Mouse (Mus musculus): ENCODE results near the gene Atf1. TPM values are rescaled to one million over a fixed set of nuclear protein-coding genes. Genes with fewer than 3 reads are reported as not detected.

Gene Atf1
- polyA plus RNA-seq, 1 experiment from 2014 or later: 35.8 TPM

GRCm38 (mm10) chr15:100216173-100216572 lies 11.4 kb upstream of the Atf1 start:
- no peak for ATAC-seq (ENCODE audit: insufficient number of reproducible peaks, low FRiP score)
- no peak overlapping the region for H3K27ac ChIP-seq (ENCODE audit: poor library complexity, severe bottlenecking)
- no peak overlapping the region for H3K4me2 ChIP-seq
- H3K4me1 ChIP-seq (replicated peaks): no peaks in the 10 kb centered on the region
- H3K9ac ChIP-seq: no peak overlapping the region
- no peaks in the 10 kb centered on the region for H3K9me3 ChIP-seq (replicated peaks)
- H3K36me3 ChIP-seq: peaks cover 66% of the 10 kb centered on the region
- no peaks in the 10 kb centered on the region for H3K27me3 ChIP-seq (replicated peaks)
- 89% methylated on average over 9 of the region's 9 CpGs for WGBS
- no peak overlapping the region for H3K4me3 ChIP-seq

- H3K27ac ChIP-seq (ENCODE audit: poor library complexity, severe bottlenecking): no peak overlapping the region
- H3K4me2 ChIP-seq: no peak overlapping the region
- no peak overlapping the region for H3K4me3 ChIP-seq
- ATAC-seq (ENCODE audit: insufficient number of reproducible peaks, low FRiP score): no peak
- H3K27me3 ChIP-seq (replicated peaks): no peaks in the 10 kb centered on the region
- no peaks in the 10 kb centered on the region for H3K4me1 ChIP-seq (replicated peaks)
- peaks cover 52% of the 10 kb centered on the region for H3K36me3 ChIP-seq
- peaks cover 8% of the 10 kb centered on the region for H3K9me3 ChIP-seq (replicated peaks)
- 86% methylated on average over 3 of the region's 3 CpGs for WGBS
- no peak overlapping the region for H3K9ac ChIP-seq
Measured at GRCm38 (mm10) chr15:100218018-100218417, 9.6 kb upstream of the Atf1 start.

- no peak overlapping the region for H3K9ac ChIP-seq
- H3K36me3 ChIP-seq: peaks cover 52% of the 10 kb centered on the region
- H3K27ac ChIP-seq (ENCODE audit: poor library complexity, severe bottlenecking): no peak overlapping the region
- peaks cover 19% of the 10 kb centered on the region for H3K9me3 ChIP-seq (replicated peaks)
- H3K27me3 ChIP-seq (replicated peaks): no peaks in the 10 kb centered on the region
- no peak for ATAC-seq (ENCODE audit: insufficient number of reproducible peaks, low FRiP score)
- WGBS: 42% methylated on average over 1 of the region's 1 CpGs
- no peak overlapping the region for H3K4me3 ChIP-seq
- no peaks in the 10 kb centered on the region for H3K4me1 ChIP-seq (replicated peaks)
- H3K4me2 ChIP-seq: no peak overlapping the region
Measured at GRCm38 (mm10) chr15:100219396-100219795, 8.2 kb upstream of the Atf1 start.

- Histone ChIP-seq H3K36me3 (peaks cover 40% of the 10 kb centered on the region), H3K4me3 (no peak overlapping the region), H3K27me3 (replicated peaks) (no peaks in the 10 kb centered on the region), H3K4me2 (no peak overlapping the region), H3K9me3 (replicated peaks) (peaks cover 19% of the 10 kb centered on the region), H3K9ac (no peak overlapping the region), H3K4me1 (replicated peaks) (peaks cover 4% of the 10 kb centered on the region; the same call in 1 of the 2 replicates), H3K27ac (ENCODE audit: poor library complexity, severe bottlenecking) (no peak overlapping the region)
- ATAC-seq (ENCODE audit: insufficient number of reproducible peaks, low FRiP score): no peak
- WGBS: 85% methylated on average over 7 of the region's 7 CpGs
Measured at GRCm38 (mm10) chr15:100220916-100221315, 6.7 kb upstream of the Atf1 start.

- Histone ChIP-seq H3K27ac (ENCODE audit: poor library complexity, severe bottlenecking) (peak overlapping the region; percentile 100), H3K9ac (no peak overlapping the region), H3K4me3 (no peak overlapping the region), H3K9me3 (replicated peaks) (peaks cover 19% of the 10 kb centered on the region), H3K4me2 (no peak overlapping the region), H3K27me3 (replicated peaks) (no peaks in the 10 kb centered on the region), H3K4me1 (replicated peaks) (peaks cover 26% of the 10 kb centered on the region), H3K36me3 (peaks cover 20% of the 10 kb centered on the region)
- 88% methylated on average over 4 of the region's 4 CpGs for WGBS
- ATAC-seq (ENCODE audit: insufficient number of reproducible peaks, low FRiP score): no peak
Measured at GRCm38 (mm10) chr15:100225381-100225780, 2.2 kb upstream of the Atf1 start.

- H3K4me2 ChIP-seq: no peak overlapping the region
Measured at GRCm38 (mm10) chr15:100225891-100226290, 1.7 kb upstream of the Atf1 start.

GRCm38 (mm10) chr15:100227031-100227662 lies 472 bp upstream of the Atf1 start:
- H3K36me3 ChIP-seq: peaks cover 20% of the 10 kb centered on the region; the same call in 1 of the 2 replicates
- WGBS: under 1% methylated on average over 17 of the region's 17 CpGs
- peak overlapping the region; percentile 97 for H3K9ac ChIP-seq
- peaks cover 38% of the 10 kb centered on the region for H3K4me1 ChIP-seq (replicated peaks)
- peaks cover 19% of the 10 kb centered on the region for H3K9me3 ChIP-seq (replicated peaks)
- H3K4me3 ChIP-seq: peak overlapping the region; percentile 87
- peak overlapping the region; percentile 68 for H3K4me2 ChIP-seq
- H3K27me3 ChIP-seq (replicated peaks): no peaks in the 10 kb centered on the region
- peak overlapping the region; percentile 100 for H3K27ac ChIP-seq (ENCODE audit: poor library complexity, severe bottlenecking)
- peak; percentile 71 for ATAC-seq (ENCODE audit: insufficient number of reproducible peaks, low FRiP score)

More at GRCm38 (mm10) chr15:100225891-100226290, 1.7 kb upstream of the Atf1 start:
- peaks cover 20% of the 10 kb centered on the region for H3K36me3 ChIP-seq
- peaks cover 19% of the 10 kb centered on the region for H3K9me3 ChIP-seq (replicated peaks)
- peak overlapping the region; percentile 100 for H3K27ac ChIP-seq (ENCODE audit: poor library complexity, severe bottlenecking)
- no peak overlapping the region for H3K9ac ChIP-seq
- no peak for ATAC-seq (ENCODE audit: insufficient number of reproducible peaks, low FRiP score)
- no peak overlapping the region for H3K4me3 ChIP-seq
- H3K4me1 ChIP-seq (replicated peaks): peaks cover 30% of the 10 kb centered on the region
- H3K27me3 ChIP-seq (replicated peaks): no peaks in the 10 kb centered on the region
- 82% methylated on average over 1 of the region's 1 CpGs for WGBS

GRCm38 (mm10) chr15:100228535-100229336 lies 1.1 kb downstream of the Atf1 start:
- H3K4me2 ChIP-seq: peak overlapping the region; percentile 68
- H3K27ac ChIP-seq (ENCODE audit: poor library complexity, severe bottlenecking): peak overlapping the region; percentile 100
- H3K9ac ChIP-seq: peak overlapping the region; percentile 97
- H3K36me3 ChIP-seq: peaks cover 20% of the 10 kb centered on the region
- no peak for ATAC-seq (ENCODE audit: insufficient number of reproducible peaks, low FRiP score)
- peaks cover 4% of the 10 kb centered on the region for H3K9me3 ChIP-seq (replicated peaks)
- H3K4me1 ChIP-seq (replicated peaks): peaks cover 42% of the 10 kb centered on the region
- H3K4me3 ChIP-seq: peak overlapping the region; percentile 87
- WGBS: 11% methylated on average over 16 of the region's 16 CpGs
- no peaks in the 10 kb centered on the region for H3K27me3 ChIP-seq (replicated peaks)

GRCm38 (mm10) chr15:100230655-100231054 lies 3.0 kb downstream of the Atf1 start:
- 76% methylated on average over 1 of the region's 1 CpGs for WGBS
- H3K4me3 ChIP-seq: no peak overlapping the region

GRCm38 (mm10) chr15:100231616-100232525 lies 4.3 kb downstream of the Atf1 start:
- no peaks in the 10 kb centered on the region for H3K9me3 ChIP-seq (replicated peaks)
- H3K27me3 ChIP-seq (replicated peaks): no peaks in the 10 kb centered on the region
- H3K4me2 ChIP-seq: no peak overlapping the region
- 78% methylated on average over 14 of the region's 14 CpGs for WGBS
- no peak for ATAC-seq (ENCODE audit: insufficient number of reproducible peaks, low FRiP score)
- H3K9ac ChIP-seq: no peak overlapping the region
- H3K4me3 ChIP-seq: no peak overlapping the region
- H3K27ac ChIP-seq (ENCODE audit: poor library complexity, severe bottlenecking): no peak overlapping the region
- peaks cover 41% of the 10 kb centered on the region for H3K36me3 ChIP-seq
- peaks cover 41% of the 10 kb centered on the region for H3K4me1 ChIP-seq (replicated peaks)

More at GRCm38 (mm10) chr15:100230655-100231054, 3.0 kb downstream of the Atf1 start:
- ATAC-seq (ENCODE audit: insufficient number of reproducible peaks, low FRiP score): no peak
- H3K9me3 ChIP-seq (replicated peaks): no peaks in the 10 kb centered on the region
- peaks cover 30% of the 10 kb centered on the region for H3K36me3 ChIP-seq
- peaks cover 41% of the 10 kb centered on the region for H3K4me1 ChIP-seq (replicated peaks)
- H3K27ac ChIP-seq (ENCODE audit: poor library complexity, severe bottlenecking): no peak overlapping the region
- no peaks in the 10 kb centered on the region for H3K27me3 ChIP-seq (replicated peaks)
- no peak overlapping the region for H3K4me2 ChIP-seq
- no peak overlapping the region for H3K9ac ChIP-seq
